Mouse (Mus musculus) testis, adult 2 months (tissue): ENCODE results near the gene Dppa2. TPM values are rescaled to one million over a fixed set of nuclear protein-coding genes. Genes with fewer than 3 reads are reported as not detected.

ENCODE experiments used
- H3K27ac ChIP-seq: fragments of 200-500 bp; 2 replicates; pipeline ENCODE4 v1.5.1; 2012; ENCODE audit warnings: low read depth, low read length; ENCODE audit not compliant: control insufficient read depth, insufficient read depth
- H3K27me3 ChIP-seq: fragments of 200-500 bp; 2 replicates; pipeline ENCODE4 v1.6.1; 2012; ENCODE audit warnings: mild to moderate bottlenecking, low read length, moderate library complexity; ENCODE audit not compliant: control insufficient read depth, insufficient read depth
- H3K36me3 ChIP-seq: fragments of 200-500 bp; 2 replicates; pipeline ENCODE4 v1.6.1; 2012; ENCODE audit warnings: mild to moderate bottlenecking, low read length; ENCODE audit not compliant: control insufficient read depth, insufficient read depth
- H3K4me1 ChIP-seq: fragments of 200-500 bp; 2 replicates; pipeline ENCODE4 v1.6.1; 2012; ENCODE audit warnings: low read length; ENCODE audit not compliant: control insufficient read depth, insufficient read depth
- H3K4me3 ChIP-seq: fragments of 200-500 bp; 2 replicates; pipeline ENCODE4 v1.5.1; 2012; ENCODE audit warnings: low read depth, mild to moderate bottlenecking, low read length, moderate library complexity, mixed read lengths; ENCODE audit not compliant: control insufficient read depth
- CTCF ChIP-seq: fragments of 200-500 bp; IDR thresholded peaks from 2 replicates; pipeline ENCODE4 v1.5.1; 2012; ENCODE audit warnings: low read depth, mild to moderate bottlenecking, inconsistent platforms, low read length, moderate library complexity; ENCODE audit not compliant: control insufficient read depth, insufficient read depth, insufficient replicate concordance
- POLR2A ChIP-seq: fragments of 200-500 bp; IDR thresholded peaks from 2 replicates; pipeline ENCODE4 v1.6.1; 2012; ENCODE audit warnings: low read depth, mild to moderate bottlenecking, inconsistent platforms, low read length, moderate library complexity; ENCODE audit not compliant: control insufficient read depth
- polyA plus RNA-seq: library from polyadenylated mRNA; depleted of rRNA; stranded (reverse); fragments of >200 nt; gene quantifications from 2 replicates; pipeline ENCODE4 v1.2.3, GENCODE M21; 2012; rRNA removed

Dppa2 gene
- polyA plus RNA-seq, 1 experiment: not detected

DNA sequence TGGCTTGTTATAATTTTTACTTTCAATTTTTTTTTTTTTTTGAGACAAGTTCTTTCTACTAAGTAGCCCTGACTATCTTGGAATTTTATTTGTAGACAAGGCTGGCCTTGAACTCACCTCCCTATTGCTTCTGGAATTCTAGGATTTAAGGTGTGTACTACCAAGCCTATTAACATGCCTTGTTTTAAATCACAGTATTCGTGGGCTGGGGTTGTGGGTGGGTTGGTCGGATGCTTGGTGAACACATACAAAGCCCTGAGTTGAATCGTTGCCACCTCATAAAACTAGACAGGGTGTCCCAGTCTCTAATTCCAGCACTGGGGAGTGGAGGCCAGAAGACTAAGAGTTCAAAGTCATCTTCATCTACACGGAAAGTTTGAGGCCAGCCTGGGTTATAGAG, 31.6 kb downstream of the Dppa2 start:
- Histone ChIP-seq H3K27ac (no peak overlapping the region), H3K36me3 (no peaks in the 10 kb centered on the region), H3K27me3 (no peaks in the 10 kb centered on the region), H3K4me3 (no peak overlapping the region), H3K4me1 (peaks cover 4% of the 10 kb centered on the region)
- TF ChIP-seq POLR2A: no peak
- no peak for TF ChIP-seq CTCF

DNA sequence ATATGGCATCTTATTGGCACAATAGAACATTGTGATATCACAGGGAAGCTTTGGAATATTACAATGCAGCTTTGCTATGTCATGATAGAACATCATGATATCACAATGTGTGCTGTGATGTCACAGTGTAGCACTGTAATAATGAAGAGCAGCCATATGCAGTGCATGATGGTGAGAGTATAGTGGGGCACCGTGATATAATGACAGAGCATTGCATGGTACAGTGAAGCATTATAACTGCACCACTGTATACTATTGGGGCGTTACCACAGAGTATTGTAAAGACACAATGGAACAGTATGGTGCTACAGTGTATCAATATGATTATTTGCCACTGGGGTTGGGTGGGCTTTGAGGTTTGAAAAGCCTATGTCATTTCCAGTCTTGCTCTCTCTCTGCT, 40.5 kb downstream of the Dppa2 start:
- Histone ChIP-seq H3K27me3 (no peaks in the 10 kb centered on the region), H3K36me3 (no peaks in the 10 kb centered on the region), H3K4me1 (no peaks in the 10 kb centered on the region), H3K4me3 (no peak overlapping the region), H3K27ac (no peak overlapping the region)
- TF ChIP-seq CTCF (no peak), POLR2A (no peak)

DNA sequence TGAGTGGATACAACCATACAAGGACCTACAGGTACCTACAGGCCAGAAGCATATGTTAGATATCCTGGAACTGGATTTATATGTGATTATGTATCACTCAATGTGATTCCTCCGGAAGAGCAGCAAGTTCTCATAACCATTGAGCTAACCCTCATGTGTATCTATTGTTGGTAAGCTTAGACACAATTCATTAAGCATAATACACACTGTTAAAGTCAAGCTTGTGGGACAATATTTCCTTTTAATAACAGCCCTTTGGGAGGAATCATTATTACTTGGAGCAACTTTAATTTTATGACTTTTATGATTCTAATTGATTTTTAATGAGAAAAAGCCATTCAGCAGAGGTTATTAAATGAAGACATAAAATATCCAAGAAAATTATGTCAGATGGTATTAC, 43.5 kb downstream of the Dppa2 start:
- Histone ChIP-seq H3K36me3 (no peaks in the 10 kb centered on the region), H3K4me1 (no peaks in the 10 kb centered on the region), H3K27ac (no peak overlapping the region), H3K4me3 (no peak overlapping the region), H3K27me3 (no peaks in the 10 kb centered on the region)
- TF ChIP-seq POLR2A: no peak
- TF ChIP-seq CTCF: no peak

DNA sequence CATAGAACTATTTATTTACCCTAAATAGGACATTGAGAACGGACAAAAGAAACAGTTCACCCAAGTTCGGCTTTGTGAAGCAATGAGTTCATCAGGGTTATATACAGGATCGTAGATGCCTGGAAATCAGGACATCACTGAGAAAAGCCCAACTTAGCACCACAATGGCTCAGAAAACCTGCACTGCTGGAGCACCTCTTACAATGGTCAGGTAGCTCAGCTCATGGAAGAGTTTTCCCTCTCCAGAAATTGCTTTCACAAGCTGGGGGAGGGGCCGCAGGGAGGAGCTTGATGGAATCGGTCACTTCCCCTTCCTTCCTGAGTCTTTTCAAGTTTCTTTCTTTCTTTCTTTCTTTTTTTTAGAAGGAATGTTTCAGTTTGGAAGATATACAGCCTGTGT, 52.0 kb downstream of the Dppa2 start:
- TF ChIP-seq CTCF (no peak), POLR2A (no peak)
- no peaks in the 10 kb centered on the region for H3K27me3 ChIP-seq
- H3K4me1 ChIP-seq: peaks cover 2% of the 10 kb centered on the region; the same call in 1 of the 2 replicates
- H3K27ac ChIP-seq: no peak overlapping the region
- H3K36me3 ChIP-seq: no peaks in the 10 kb centered on the region
- H3K4me3 ChIP-seq: no peak overlapping the region

DNA sequence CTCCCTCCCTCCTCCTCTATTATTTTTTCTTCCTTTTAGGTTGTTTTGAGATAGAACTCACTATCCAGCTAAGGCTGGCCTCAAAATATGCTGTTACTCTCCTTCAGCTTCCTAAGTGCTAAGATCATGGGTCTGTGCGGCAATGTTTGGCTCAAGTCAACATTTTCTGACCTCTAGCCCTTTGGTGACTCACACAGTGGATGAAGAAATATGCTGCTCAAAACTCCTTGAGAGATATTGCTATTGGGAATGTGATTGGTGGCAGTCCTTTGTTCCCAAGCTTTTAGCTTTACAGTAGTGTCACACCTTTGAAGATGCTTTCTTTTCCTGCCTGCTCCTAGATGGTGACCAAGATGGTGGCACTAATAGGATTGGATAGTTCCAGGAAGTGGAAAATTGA, 52.7 kb downstream of the Dppa2 start:
- H3K36me3 ChIP-seq: no peaks in the 10 kb centered on the region
- TF ChIP-seq CTCF: no peak
- no peak for TF ChIP-seq POLR2A
- H3K27ac ChIP-seq: no peak overlapping the region
- no peaks in the 10 kb centered on the region for H3K27me3 ChIP-seq
- peaks cover 4% of the 10 kb centered on the region for H3K4me1 ChIP-seq
- H3K4me3 ChIP-seq: no peak overlapping the region

DNA sequence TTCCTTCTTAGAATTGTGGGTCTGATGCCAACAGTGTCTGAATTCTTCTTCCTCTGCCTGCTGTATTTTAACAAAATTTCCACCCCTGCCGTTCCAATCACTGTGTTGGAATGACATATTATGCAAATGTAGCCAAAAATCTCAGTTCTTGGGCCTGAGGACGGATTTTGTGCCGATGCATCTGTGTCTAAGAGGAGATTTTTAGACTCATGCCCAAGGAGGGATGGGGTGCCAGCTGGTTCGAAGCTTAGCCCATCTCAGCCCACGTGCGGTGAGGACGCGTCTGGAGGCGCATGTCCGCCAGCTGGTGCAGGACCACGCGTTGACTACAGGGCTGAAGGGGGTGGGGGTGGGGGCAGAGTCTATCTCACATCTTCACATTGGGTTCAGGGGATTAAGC, 57.2 kb downstream of the Dppa2 start:
- no peaks in the 10 kb centered on the region for H3K36me3 ChIP-seq
- H3K4me1 ChIP-seq: peaks cover 2% of the 10 kb centered on the region; the same call in 1 of the 2 replicates
- H3K27me3 ChIP-seq: no peaks in the 10 kb centered on the region
- TF ChIP-seq CTCF (no peak), POLR2A (no peak)
- no peak overlapping the region for H3K4me3 ChIP-seq
- no peak overlapping the region for H3K27ac ChIP-seq

DNA sequence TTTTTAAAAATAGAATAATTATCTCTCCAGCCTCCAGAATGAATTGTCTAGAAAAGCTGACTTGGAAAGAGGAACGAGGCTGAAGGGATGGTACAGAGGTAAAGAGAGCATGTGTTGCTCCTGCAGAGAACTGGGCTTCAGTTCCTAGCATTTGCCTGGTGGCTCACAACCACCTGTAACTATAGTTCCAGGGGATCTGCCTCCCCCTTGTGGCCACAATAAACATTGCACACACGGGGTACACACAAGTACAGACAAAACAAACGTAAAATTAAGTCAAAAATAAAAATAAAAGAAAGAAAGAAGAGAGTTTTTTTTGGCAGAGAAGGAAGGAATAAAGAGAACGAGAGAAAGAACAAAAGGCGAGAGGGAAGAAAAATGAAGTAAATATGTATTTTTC, 63.1 kb downstream of the Dppa2 start:
- Histone ChIP-seq H3K27me3 (no peaks in the 10 kb centered on the region), H3K4me3 (no peak overlapping the region), H3K4me1 (no peaks in the 10 kb centered on the region), H3K27ac (no peak overlapping the region), H3K36me3 (no peaks in the 10 kb centered on the region)
- no peak for TF ChIP-seq POLR2A
- TF ChIP-seq CTCF: peak; percentile 42; the same call in 1 of the 2 replicates

DNA sequence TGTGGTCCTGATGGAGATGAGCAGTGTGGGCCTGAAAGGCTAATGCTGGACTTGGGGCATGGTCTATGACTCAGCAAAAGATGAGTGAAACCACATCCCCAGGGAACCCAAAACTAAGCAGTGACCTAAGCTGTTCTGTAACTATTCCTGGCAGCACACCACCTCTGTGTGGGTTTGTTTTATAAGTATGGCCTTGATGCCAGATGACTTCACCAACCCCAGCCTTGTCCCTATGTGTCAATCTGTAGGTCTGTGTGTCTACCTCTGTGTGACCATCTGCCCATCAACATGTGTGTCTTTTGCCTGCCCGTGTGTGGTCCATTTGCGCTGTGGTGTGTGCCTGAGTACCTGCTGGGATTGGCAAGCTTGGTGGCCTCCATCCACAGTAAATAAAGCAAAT, 64.4 kb downstream of the Dppa2 start:
- TF ChIP-seq POLR2A (no peak), CTCF (no peak)
- no peak overlapping the region for H3K27ac ChIP-seq
- no peaks in the 10 kb centered on the region for H3K4me1 ChIP-seq
- H3K4me3 ChIP-seq: no peak overlapping the region
- no peaks in the 10 kb centered on the region for H3K36me3 ChIP-seq
- H3K27me3 ChIP-seq: no peaks in the 10 kb centered on the region

Other genes with a start within 250 kb of the Dppa2 start
- 1.4 and 1.6 TPM in 2 replicates for gene Dppa4, start 20.2 kb upstream of the Dppa2 start, polyA plus RNA-seq
- not detected in 2 replicates for gene Gm5485, start 108.5 kb downstream of the Dppa2 start, polyA plus RNA-seq
- gene Morc1, start 127.3 kb downstream of the Dppa2 start, polyA plus RNA-seq: 0.93 and 1.0 TPM in 2 replicates